Mouse (Mus musculus) forebrain, embryonic 16.5 days (tissue): ENCODE measurements around the gene Abcc4. TPM values are rescaled to one million over a fixed set of nuclear protein-coding genes. Genes with fewer than 3 reads are reported as not detected.

Source experiments
- ATAC-seq: fragments of 200-750 bp; cut with Nextera tagmentation; 2 replicates; pipeline ENCODE4 v1.8.0; 2017; ENCODE audit warnings: mild to moderate bottlenecking, moderate library complexity
- H3K27ac ChIP-seq: fragments of 300-500 bp; sonication (generic); 2 replicates; pipeline ENCODE4 v1.5.1; 2014; ENCODE audit warnings: low read length, control low read depth
- H3K27me3 ChIP-seq: fragments of 300-500 bp; sonication (generic); replicated peaks from 2 replicates; pipeline ENCODE4 v1.6.1; 2014; ENCODE audit warnings: low read length; ENCODE audit not compliant: control insufficient read depth, insufficient read depth
- H3K36me3 ChIP-seq: fragments of 300-500 bp; sonication (generic); 2 replicates; pipeline ENCODE4 v1.6.1; 2014; ENCODE audit not compliant: control insufficient read depth, insufficient read depth
- H3K4me1 ChIP-seq: fragments of 300-500 bp; sonication (generic); replicated peaks from 2 replicates; pipeline ENCODE4 v1.6.1; 2014; ENCODE audit warnings: low read length; ENCODE audit not compliant: control insufficient read depth, insufficient read depth
- H3K4me2 ChIP-seq: fragments of 300-500 bp; sonication (generic); 2 replicates; pipeline ENCODE4 v1.6.1; 2014; ENCODE audit warnings: mild to moderate bottlenecking, low read length, control low read depth
- H3K4me3 ChIP-seq: fragments of 300-500 bp; sonication (generic); replicated peaks from 2 replicates; pipeline ENCODE4 v1.5.1; 2014; ENCODE audit warnings: mild to moderate bottlenecking, low read length, control low read depth
- H3K9ac ChIP-seq: fragments of 300-500 bp; sonication (generic); replicated peaks from 2 replicates; pipeline ENCODE4 v1.6.1; 2014; ENCODE audit warnings: low read depth, low read length, control low read depth
- H3K9me3 ChIP-seq: fragments of 300-500 bp; sonication (generic); 2 replicates; pipeline ENCODE4 v1.6.1; 2016; ENCODE audit warnings: low read length; ENCODE audit not compliant: control insufficient read depth
- WGBS: fragments of 180-500 bp; shearing (Covaris S2); extraction: QIAGEN DNeasy Blood & Tissue Kit; methylation state at CpG from one replicate; pipeline ENCODE4 v1.1.7; 2014; 5-methylcytosine and 5-hydroxymethylcytosine counted together
- polyA plus RNA-seq: library from polyadenylated mRNA; unstranded; fragments of >200 nt; fragmentation: Nextera tagmentation; extraction: Ambion mirVana; gene quantifications from 2 replicates; pipeline ENCODE4 v1.2.1, GENCODE M21; 2015

The Abcc4 gene
- polyA plus RNA-seq, 1 experiment from 2014 or later = 1.4 TPM

DNA sequence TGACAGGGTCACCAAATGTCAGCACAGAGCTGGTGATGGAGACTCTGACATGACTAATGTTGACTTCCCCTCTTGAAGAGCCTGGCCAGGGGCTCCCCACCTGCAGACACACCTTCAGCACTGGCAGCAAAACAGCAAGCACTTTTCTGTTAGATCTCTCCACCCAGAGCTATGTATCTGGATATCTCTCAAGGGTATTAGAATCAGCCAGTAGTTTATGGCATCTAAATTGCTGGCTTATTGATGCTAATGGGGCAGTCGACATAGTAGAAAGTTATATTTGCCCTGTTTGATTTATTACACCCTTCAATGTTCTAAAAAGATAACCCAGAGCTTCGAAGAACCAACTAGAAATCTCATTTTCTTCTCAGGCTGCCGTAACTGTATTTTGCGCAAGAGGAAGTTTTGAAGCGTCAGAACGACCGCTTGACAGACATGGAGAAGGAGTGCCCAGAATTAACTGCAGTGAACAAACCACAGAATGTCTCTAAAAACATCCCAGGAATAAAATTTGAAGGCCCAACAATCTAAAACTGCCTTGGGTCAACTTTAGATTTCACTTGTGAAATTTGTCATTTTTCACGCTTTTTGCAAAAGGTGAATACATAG is 123.6 kb downstream of the Abcc4 start:
- H3K4me1 ChIP-seq = no peaks in the 10 kb centered on the region
- 92% methylated on average over 8 of the region's 8 CpGs for WGBS
- no peak overlapping the region for H3K4me3 ChIP-seq
- H3K9ac ChIP-seq = no peak overlapping the region
- H3K36me3 ChIP-seq = no peaks in the 10 kb centered on the region
- no peaks in the 10 kb centered on the region for H3K9me3 ChIP-seq
- no peak overlapping the region for H3K4me2 ChIP-seq
- ATAC-seq = no peak
- no peaks in the 10 kb centered on the region for H3K27me3 ChIP-seq
- no peak overlapping the region for H3K27ac ChIP-seq

DNA sequence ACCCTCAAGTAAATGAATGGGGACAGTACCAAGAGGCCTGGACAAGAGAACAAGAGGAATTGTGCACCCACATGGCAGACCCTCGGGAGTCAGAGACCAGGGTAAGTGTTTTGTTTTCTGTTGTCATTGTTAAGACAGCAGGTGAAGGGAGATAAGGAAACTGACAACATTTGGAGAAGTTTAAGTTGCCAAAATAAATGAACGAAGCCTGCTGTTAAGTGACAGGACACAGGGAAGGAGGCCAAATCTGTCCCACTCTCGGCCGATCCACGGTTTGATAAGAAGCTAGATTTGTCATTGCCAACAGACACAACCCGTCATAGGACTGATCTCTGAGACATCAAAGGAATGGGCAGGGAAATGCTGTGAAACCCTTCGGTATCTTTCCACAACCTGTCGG is 124.3 kb downstream of the Abcc4 start:
- WGBS = 61% methylated on average over 8 of the region's 8 CpGs

DNA sequence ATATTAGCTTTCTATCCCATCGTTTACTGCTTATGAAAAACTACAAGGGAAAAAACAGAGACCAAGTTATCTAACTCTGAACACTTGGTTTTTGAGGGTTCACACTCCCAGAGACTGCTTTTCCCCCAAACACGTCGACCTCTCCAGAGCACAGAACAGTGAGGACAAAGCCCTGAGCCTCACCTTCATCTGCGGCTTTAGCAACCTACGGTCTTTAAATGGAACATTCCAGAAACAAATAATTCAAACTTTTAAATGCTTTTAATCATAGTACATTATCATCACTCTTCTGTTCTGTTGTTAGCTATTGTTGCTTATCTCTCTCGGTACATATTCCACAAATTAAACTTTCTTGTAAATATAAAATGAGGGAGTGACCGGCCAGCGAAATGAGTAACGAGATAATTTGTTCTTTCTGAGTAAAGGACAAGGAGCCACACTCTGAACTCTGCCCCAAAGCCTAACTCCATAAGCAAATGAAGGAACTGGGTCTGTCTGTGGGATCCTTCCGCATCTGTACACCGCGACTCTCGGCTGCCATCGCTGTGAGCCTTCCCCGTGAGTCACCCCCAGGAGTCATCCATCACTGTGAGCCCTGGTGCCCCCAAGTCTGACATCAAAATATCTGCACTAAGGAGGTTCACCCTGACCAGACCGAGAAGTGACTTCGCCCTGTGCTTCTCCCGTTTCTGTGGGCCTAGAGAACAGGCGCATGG is 126.8 kb downstream of the Abcc4 start:
- H3K27ac ChIP-seq = no peak overlapping the region

More for the DNA sequence above, 124.3 kb downstream of the Abcc4 start:
- Histone ChIP-seq H3K27ac (no peak overlapping the region), H3K9ac (no peak overlapping the region), H3K36me3 (no peaks in the 10 kb centered on the region), H3K4me3 (no peak overlapping the region), H3K4me1 (no peaks in the 10 kb centered on the region), H3K4me2 (no peak overlapping the region), H3K9me3 (no peaks in the 10 kb centered on the region), H3K27me3 (no peaks in the 10 kb centered on the region)
- ATAC-seq = no peak

DNA sequence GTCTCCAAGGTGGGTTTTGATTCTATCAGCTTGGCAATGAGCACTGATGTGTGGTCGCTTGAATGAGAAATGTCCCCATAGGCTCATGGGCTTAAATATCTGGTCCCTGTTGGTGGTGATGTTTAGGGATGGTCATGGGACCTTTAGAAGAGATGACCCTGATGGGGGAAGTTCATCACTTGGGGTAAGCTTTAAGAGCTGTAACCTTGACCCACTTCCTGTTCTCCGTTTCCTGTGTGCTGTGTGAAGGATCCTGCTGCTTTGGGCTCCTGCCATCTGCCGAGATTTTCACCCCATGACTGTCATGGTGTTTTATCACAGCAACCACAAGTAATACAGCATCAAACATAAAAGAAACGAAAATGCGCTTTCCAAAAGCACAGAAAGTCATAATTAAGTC is 128.1 kb downstream of the Abcc4 start:
- H3K27me3 ChIP-seq = no peaks in the 10 kb centered on the region
- no peak overlapping the region for H3K9ac ChIP-seq
- no peak overlapping the region for H3K4me3 ChIP-seq
- no peak for ATAC-seq
- no peak overlapping the region for H3K4me2 ChIP-seq
- no peak overlapping the region for H3K27ac ChIP-seq
- no peaks in the 10 kb centered on the region for H3K9me3 ChIP-seq
- 91% methylated on average over 5 of the region's 5 CpGs for WGBS
- no peaks in the 10 kb centered on the region for H3K4me1 ChIP-seq
- no peaks in the 10 kb centered on the region for H3K36me3 ChIP-seq

More for the DNA sequence above, 126.8 kb downstream of the Abcc4 start:
- H3K9me3 ChIP-seq = no peaks in the 10 kb centered on the region
- no peak overlapping the region for H3K9ac ChIP-seq
- H3K4me3 ChIP-seq = no peak overlapping the region
- no peak overlapping the region for H3K4me2 ChIP-seq
- no peak for ATAC-seq
- 92% methylated on average over 19 of the region's 19 CpGs for WGBS
- no peaks in the 10 kb centered on the region for H3K36me3 ChIP-seq
- no peaks in the 10 kb centered on the region for H3K4me1 ChIP-seq
- no peaks in the 10 kb centered on the region for H3K27me3 ChIP-seq

DNA sequence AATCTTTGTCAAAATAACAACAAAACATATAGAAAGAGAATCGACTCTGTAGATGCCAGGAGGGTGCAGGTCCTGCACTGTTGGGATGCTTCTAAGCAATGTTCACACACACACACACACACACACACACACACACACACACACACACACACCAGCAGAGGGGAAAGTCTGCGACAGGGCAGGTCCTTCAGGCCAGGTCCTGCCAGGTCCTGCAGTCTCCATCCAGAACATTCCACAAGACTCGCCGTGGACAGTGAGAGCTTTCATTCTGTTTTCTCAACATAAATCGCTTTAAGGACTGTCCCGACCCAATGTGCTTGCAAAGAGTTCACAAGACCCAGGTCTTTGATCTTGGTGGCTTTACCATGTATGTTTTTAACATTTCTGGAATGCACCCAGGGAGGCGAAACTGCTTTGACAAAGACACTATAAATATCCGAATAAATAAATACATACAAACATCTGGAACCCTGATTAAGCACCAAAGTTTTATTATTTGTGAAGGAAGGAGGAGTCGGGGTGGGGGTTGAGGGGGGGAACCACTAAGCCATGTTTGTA is 133.3 kb downstream of the Abcc4 start:
- WGBS = 81% methylated on average over 9 of the region's 9 CpGs

DNA sequence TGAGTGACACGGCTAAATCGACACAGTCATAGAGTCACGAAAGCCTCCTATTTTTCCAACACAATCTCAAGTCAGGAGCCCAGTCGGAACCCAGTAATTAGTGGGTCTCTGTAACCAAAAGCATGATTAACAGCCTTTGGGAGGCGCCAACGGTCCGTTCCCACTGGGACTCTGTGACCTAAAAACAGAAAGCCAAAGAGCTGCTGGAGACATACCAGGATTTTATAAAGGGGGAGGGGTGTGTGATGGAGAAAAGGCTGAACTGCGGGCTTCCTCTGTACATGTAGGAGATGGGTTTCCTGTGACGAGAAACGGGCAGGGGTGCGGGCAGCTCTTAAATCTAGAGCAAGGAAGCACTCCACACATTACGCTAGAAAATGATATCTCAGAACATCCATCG is 136.4 kb downstream of the Abcc4 start:
- no peak overlapping the region for H3K27ac ChIP-seq
- H3K4me1 ChIP-seq = peaks cover 10% of the 10 kb centered on the region
- ATAC-seq = no peak
- no peak overlapping the region for H3K4me3 ChIP-seq
- H3K4me2 ChIP-seq = no peak overlapping the region
- no peaks in the 10 kb centered on the region for H3K9me3 ChIP-seq
- no peak overlapping the region for H3K9ac ChIP-seq
- 84% methylated on average over 13 of the region's 13 CpGs for WGBS
- H3K27me3 ChIP-seq = no peaks in the 10 kb centered on the region
- no peaks in the 10 kb centered on the region for H3K36me3 ChIP-seq

More for the DNA sequence above, 133.3 kb downstream of the Abcc4 start:
- Histone ChIP-seq H3K27ac (no peak overlapping the region), H3K36me3 (no peaks in the 10 kb centered on the region), H3K4me1 (peaks cover 4% of the 10 kb centered on the region; the same call in 1 of the 2 replicates), H3K9ac (no peak overlapping the region), H3K4me3 (no peak overlapping the region), H3K4me2 (no peak overlapping the region), H3K27me3 (no peaks in the 10 kb centered on the region), H3K9me3 (no peaks in the 10 kb centered on the region)
- ATAC-seq = no peak

DNA sequence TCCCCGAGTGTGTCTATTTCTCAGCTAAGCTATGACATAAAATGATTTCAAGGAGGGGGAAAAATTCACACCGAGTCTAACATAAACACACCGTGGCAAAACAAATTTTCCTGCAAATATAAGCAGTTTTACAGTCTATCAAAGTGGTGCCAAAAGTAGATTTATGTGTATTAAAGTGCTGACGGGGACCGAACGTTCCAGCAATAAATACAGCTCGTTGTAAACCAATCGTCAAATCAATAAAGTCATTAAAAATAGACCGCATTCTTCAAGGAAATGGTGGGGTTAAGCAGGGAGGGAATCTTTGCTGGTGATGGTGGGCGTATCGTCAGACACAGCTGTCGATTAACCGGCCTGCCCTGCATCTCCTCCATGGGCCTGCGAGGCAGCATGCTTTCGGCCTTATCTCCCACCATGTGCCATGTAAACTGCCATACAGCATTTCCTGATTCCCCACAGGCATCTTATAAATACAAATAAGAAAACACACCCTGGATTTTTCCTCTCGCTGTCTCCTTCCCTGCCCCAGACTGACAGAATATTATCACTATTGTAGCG is 137.8 kb downstream of the Abcc4 start:
- Histone ChIP-seq H3K4me3 (no peak overlapping the region), H3K9me3 (no peaks in the 10 kb centered on the region), H3K4me1 (peaks cover 10% of the 10 kb centered on the region), H3K36me3 (no peaks in the 10 kb centered on the region), H3K9ac (no peak overlapping the region), H3K4me2 (no peak overlapping the region), H3K27me3 (no peaks in the 10 kb centered on the region; the same call in 1 of the 2 replicates), H3K27ac (no peak overlapping the region)
- ATAC-seq = no peak
- 67% methylated on average over 17 of the region's 17 CpGs for WGBS

DNA sequence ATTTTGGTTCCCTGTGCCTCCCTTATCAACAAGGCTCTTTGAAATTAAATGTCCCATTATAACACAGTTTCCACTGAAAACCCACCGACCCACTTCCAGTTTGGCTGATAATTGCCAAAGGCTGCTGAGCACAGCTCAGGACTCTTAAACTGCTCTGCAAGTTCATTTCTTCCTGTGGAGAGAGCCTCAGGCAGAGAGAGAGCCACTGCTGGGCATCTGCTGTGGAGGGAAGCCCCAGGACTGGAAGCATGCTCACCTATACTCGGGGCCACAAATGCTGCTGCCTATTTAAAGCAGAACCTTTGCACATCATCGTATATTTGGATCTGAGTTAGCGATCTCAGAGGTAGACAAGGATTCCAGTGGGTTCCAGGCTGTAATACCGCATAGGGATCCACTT is 139.2 kb downstream of the Abcc4 start:
- Histone ChIP-seq H3K9me3 (no peaks in the 10 kb centered on the region), H3K27ac (no peak overlapping the region), H3K36me3 (no peaks in the 10 kb centered on the region), H3K4me1 (peaks cover 10% of the 10 kb centered on the region), H3K27me3 (no peaks in the 10 kb centered on the region; the same call in 1 of the 2 replicates), H3K4me2 (peak overlapping the region; percentile 26; the same call in 1 of the 2 replicates), H3K4me3 (no peak overlapping the region), H3K9ac (no peak overlapping the region)
- 58% methylated on average over 5 of the region's 5 CpGs for WGBS
- ATAC-seq = peak; percentile 11; the same call in 1 of the 2 replicates

DNA sequence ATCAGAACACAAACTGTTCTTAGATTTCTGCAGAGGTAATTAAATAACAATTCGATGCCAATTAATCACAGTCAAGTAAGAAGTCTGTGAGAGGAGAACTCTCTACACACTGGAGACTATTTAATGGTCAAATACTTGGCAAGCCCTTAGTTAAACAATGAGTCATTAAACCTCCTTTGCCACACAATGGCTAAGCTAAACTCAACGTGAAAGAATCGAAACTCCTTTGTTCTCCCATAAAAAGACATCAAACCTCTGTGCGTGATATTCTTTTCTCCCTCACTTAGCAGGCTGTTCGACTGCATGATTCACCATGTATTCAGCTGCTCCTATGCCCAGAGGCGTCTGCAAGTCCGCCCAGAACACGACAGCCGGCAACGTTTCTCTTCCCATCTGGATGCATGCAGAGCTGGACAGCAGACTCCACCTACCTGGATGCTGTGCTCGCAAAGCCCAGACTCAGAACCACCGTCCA is 139.8 kb downstream of the Abcc4 start:
- Histone ChIP-seq H3K4me3 (no peak overlapping the region), H3K9me3 (no peaks in the 10 kb centered on the region), H3K4me2 (peak overlapping the region; percentile 26), H3K27me3 (no peaks in the 10 kb centered on the region; the same call in 1 of the 2 replicates), H3K27ac (no peak overlapping the region), H3K9ac (no peak overlapping the region; the same call in 1 of the 2 replicates), H3K4me1 (peaks cover 10% of the 10 kb centered on the region), H3K36me3 (no peaks in the 10 kb centered on the region)
- ATAC-seq = peak; percentile 82
- 4% methylated on average over 12 of the region's 12 CpGs for WGBS
